Mouse (Mus musculus) left cerebral cortex, adult 9 months (tissue): ENCODE measurements around the gene Olfr1448.
"Not testable (repeated sequence)": the region's sequence is repeated elsewhere in the genome, so short reads cannot be mapped to it uniquely, and the experiment has no call there.

Source experiments
- DNase-seq, 2 experiments: peaks; one replicate each; pipeline ENCODE4 v3.0.0; 2022; ENCODE audit warnings: low spot score in 2 of 2

The Olfr1448 gene

GRCm38 (mm10) chr19:12924319-12924718 is at the start of gene Olfr1448:
Gene Olfr1448 (minus strand): TSS chr19:12924419.
- no peak for DNase-seq

- not testable (repeated sequence) for DNase-seq
Observed at GRCm38 (mm10) chr19:12970082-12970481, 45.9 kb upstream of the Olfr1448 start.

- no peak for DNase-seq
Observed at GRCm38 (mm10) chr19:12949958-12950357, 25.7 kb upstream of the Olfr1448 start, which contains the start of gene Olfr1450. Gene Olfr1450 (plus strand): TSS chr19:12950258.

- DNase-seq: no peak
Observed at GRCm38 (mm10) chr19:12930540-12930939, 6.3 kb upstream of the Olfr1448 start, which contains the start of gene Olfr1449. Gene Olfr1449 (plus strand): TSS chr19:12930840.

- DNase-seq: no peak
Observed at GRCm38 (mm10) chr19:12903643-12904042, 20.6 kb downstream of the Olfr1448 start, which contains the start of gene Olfr1447. Gene Olfr1447 (minus strand): TSS chr19:12903743.

- DNase-seq: no peak
Observed at GRCm38 (mm10) chr19:12893424-12893823, 30.8 kb downstream of the Olfr1448 start, which contains the start of gene Olfr1446. Gene Olfr1446 (minus strand): TSS chr19:12893524.

- DNase-seq: no peak
Observed at GRCm38 (mm10) chr19:12883555-12883954, 40.7 kb downstream of the Olfr1448 start, which contains the start of gene Olfr1445. Gene Olfr1445 (plus strand): TSS chr19:12883855.
